Mouse (Mus musculus) kidney, embryonic 16.5 days (tissue): ENCODE measurements around the gene Ambra1. TPM values are rescaled to one million over a fixed set of nuclear protein-coding genes. Genes with fewer than 3 reads are reported as not detected.

Experiments
- ATAC-seq: fragments of 200-750 bp; cut with Nextera tagmentation; 2 replicates; pipeline ENCODE4 v1.8.0; 2017; ENCODE audit warnings: moderate TSS enrichment; ENCODE audit not compliant: low FRiP score, low TSS enrichment
- H3K27ac ChIP-seq: fragments of 300-500 bp; sonication (generic); 2 replicates; pipeline ENCODE4 v1.5.1; 2014; ENCODE audit warnings: low read length
- H3K27me3 ChIP-seq: fragments of 300-500 bp; sonication (generic); 2 replicates; pipeline ENCODE4 v1.6.1; 2014; ENCODE audit warnings: low read length, control low read depth, mixed read lengths; ENCODE audit not compliant: insufficient read depth
- H3K36me3 ChIP-seq: fragments of 300-500 bp; sonication (generic); 2 replicates; pipeline ENCODE4 v1.6.1; 2014; ENCODE audit warnings: low read length, control low read depth, mixed read lengths; ENCODE audit not compliant: insufficient read depth
- H3K4me1 ChIP-seq: fragments of 300-500 bp; sonication (generic); 2 replicates; pipeline ENCODE4 v1.6.1; 2014; ENCODE audit warnings: low read length, control low read depth, mixed read lengths; ENCODE audit not compliant: insufficient read depth
- H3K4me2 ChIP-seq: fragments of 300-500 bp; sonication (generic); replicated peaks from 2 replicates; pipeline ENCODE4 v1.6.1; 2014; ENCODE audit warnings: low read depth, low read length
- H3K4me3 ChIP-seq: fragments of 300-500 bp; sonication (generic); 2 replicates; pipeline ENCODE4 v1.5.1; 2014; ENCODE audit warnings: mild to moderate bottlenecking, low read length
- H3K9ac ChIP-seq: fragments of 300-500 bp; sonication (generic); replicated peaks from 2 replicates; pipeline ENCODE4 v1.6.1; 2014; ENCODE audit warnings: low read length
- H3K9me3 ChIP-seq: fragments of 300-500 bp; sonication (generic); 2 replicates; pipeline ENCODE4 v1.6.1; 2016; ENCODE audit warnings: low read length, control low read depth
- WGBS: fragments of 180-500 bp; shearing (Covaris S2); extraction: QIAGEN DNeasy Blood & Tissue Kit; methylation state at CpG from one replicate; pipeline ENCODE4 v1.1.7; 2014; 5-methylcytosine and 5-hydroxymethylcytosine counted together
- polyA plus RNA-seq: library from polyadenylated mRNA; unstranded; fragments of >200 nt; fragmentation: Nextera tagmentation; extraction: Ambion mirVana; gene quantifications from 2 replicates; pipeline ENCODE4 v1.2.1, GENCODE M21; 2015

Gene Ambra1
- polyA plus RNA-seq, 1 experiment from 2014 or later: 20.7 TPM

DNA sequence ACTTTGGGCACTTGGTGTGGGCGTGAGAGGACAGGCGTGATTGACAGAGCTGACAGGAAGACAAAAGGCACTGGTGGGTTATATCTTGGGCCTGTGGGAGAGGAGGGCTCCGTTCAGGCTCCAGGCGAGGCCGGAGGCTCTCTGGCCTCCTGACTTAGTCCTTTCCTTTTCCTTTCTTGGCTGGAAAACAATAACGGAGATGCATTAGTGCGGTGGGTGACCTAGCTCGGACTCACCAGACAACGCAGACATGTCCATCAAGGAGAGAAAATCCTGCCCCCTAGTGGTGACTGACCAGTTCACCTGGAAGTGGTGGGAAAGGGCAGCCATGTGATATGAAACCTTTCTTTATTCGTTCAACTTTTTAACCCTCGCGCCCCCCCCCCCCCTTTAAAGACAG lies 200.0 kb downstream of the Ambra1 start:
- Histone ChIP-seq H3K27ac (no peak overlapping the region), H3K4me1 (peaks cover 40% of the 10 kb centered on the region), H3K9me3 (no peaks in the 10 kb centered on the region), H3K9ac (peak overlapping the region; percentile 89), H3K36me3 (peaks cover 3% of the 10 kb centered on the region; the same call in 1 of the 2 replicates), H3K4me2 (peak overlapping the region; percentile 77), H3K4me3 (peak overlapping the region; percentile 82), H3K27me3 (no peaks in the 10 kb centered on the region; the same call in 1 of the 2 replicates)
- ATAC-seq: no peak
- WGBS: 11% methylated on average over 12 of the region's 12 CpGs

- Histone ChIP-seq H3K36me3 (peaks cover 6% of the 10 kb centered on the region; the same call in 1 of the 2 replicates), H3K27ac (peak overlapping the region; percentile 89), H3K27me3 (no peaks in the 10 kb centered on the region), H3K4me1 (peaks cover 40% of the 10 kb centered on the region), H3K4me3 (peak overlapping the region; percentile 82), H3K4me2 (peak overlapping the region; percentile 77), H3K9me3 (no peaks in the 10 kb centered on the region), H3K9ac (peak overlapping the region; percentile 89)
- no peak for ATAC-seq
- 7% methylated on average over 23 of the region's 23 CpGs for WGBS
These were observed 200.9 kb downstream of the Ambra1 start for GRCm38 (mm10) chr2:91930761-91931291.

GRCm38 (mm10) chr2:91931328-91932159 lies 201.6 kb downstream of the Ambra1 start:
- Histone ChIP-seq H3K4me3 (peak overlapping the region; percentile 82), H3K4me2 (peak overlapping the region; percentile 77), H3K9ac (peak overlapping the region; percentile 89), H3K27ac (peak overlapping the region; percentile 89), H3K4me1 (peaks cover 40% of the 10 kb centered on the region), H3K9me3 (no peaks in the 10 kb centered on the region), H3K27me3 (no peaks in the 10 kb centered on the region), H3K36me3 (peaks cover 13% of the 10 kb centered on the region)
- WGBS: 5% methylated on average over 46 of the region's 50 CpGs
- peak; percentile 75 for ATAC-seq

GRCm38 (mm10) chr2:91932160-91932711 lies 202.3 kb downstream of the Ambra1 start, which contains the start of gene Mdk:
Gene Mdk (minus strand): TSS chr2:91932297.
- ATAC-seq: peak; percentile 0; the same call in 1 of the 2 replicates
- 2% methylated on average over 14 of the region's 16 CpGs for WGBS
- Histone ChIP-seq H3K27ac (peak within 1 kb of the TSS; percentile 89), H3K4me2 (peak within 1 kb of the TSS; percentile 77), H3K36me3 (peaks cover 19% of the 10 kb centered on the region), H3K27me3 (no peaks in the 10 kb centered on the region), H3K9me3 (no peaks in the 10 kb centered on the region), H3K4me1 (peaks cover 40% of the 10 kb centered on the region), H3K9ac (peak within 1 kb of the TSS; percentile 89), H3K4me3 (peak within 1 kb of the TSS; percentile 82)

DNA sequence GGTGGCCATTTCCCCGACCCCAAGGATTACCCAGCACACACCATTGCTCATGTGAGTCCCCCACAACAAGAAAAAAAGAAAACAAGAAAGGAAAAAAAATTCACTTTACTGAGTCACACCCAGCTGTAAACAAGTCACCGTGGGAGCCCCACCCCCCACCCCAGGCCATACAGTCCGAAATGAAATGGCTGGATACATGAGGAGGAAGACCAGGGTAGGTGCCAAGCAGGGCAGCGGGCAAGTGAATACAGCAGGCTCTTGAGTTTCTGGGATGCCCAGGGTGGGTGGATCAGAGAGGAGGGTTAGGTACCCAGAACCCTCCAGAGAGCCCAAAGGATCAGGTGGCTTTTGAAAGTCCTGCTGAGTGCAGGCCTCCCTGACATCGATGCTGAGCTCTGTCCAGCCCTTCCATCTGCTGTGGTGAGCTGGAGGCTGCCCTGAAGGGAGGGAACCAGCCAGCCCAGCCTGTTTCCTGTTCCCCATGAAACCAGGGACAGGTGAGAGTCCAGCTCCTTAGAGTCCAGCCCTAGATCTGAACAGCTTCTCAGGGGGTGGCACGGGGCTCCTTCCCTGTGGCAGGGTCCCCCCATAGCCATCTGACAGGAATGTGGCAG lies 202.9 kb downstream of the Ambra1 start:
- WGBS: 16% methylated on average over 6 of the region's 6 CpGs
- Histone ChIP-seq H3K9me3 (no peaks in the 10 kb centered on the region), H3K36me3 (peaks cover 26% of the 10 kb centered on the region), H3K27ac (peak overlapping the region; percentile 89), H3K4me2 (peak overlapping the region; percentile 77; the same call in 1 of the 2 replicates), H3K4me1 (peaks cover 40% of the 10 kb centered on the region), H3K27me3 (no peaks in the 10 kb centered on the region), H3K9ac (0 out of 2 replicates have a peak overlapping the region, but pooled peaks have one; percentile 31), H3K4me3 (no peak overlapping the region)
- ATAC-seq: 0 out of 2 replicates have a peak, but pooled peaks have one; percentile 7

- no peak overlapping the region for H3K4me2 ChIP-seq
- 27% methylated on average over 9 of the region's 9 CpGs for WGBS
- H3K9ac ChIP-seq: 0 out of 2 replicates have a peak overlapping the region, but pooled peaks have one; percentile 31
- no peak overlapping the region for H3K4me3 ChIP-seq
- H3K27ac ChIP-seq: peak overlapping the region; percentile 70
- peaks cover 40% of the 10 kb centered on the region for H3K4me1 ChIP-seq
- peaks cover 32% of the 10 kb centered on the region for H3K36me3 ChIP-seq
- no peaks in the 10 kb centered on the region for H3K27me3 ChIP-seq
- ATAC-seq: no peak
- no peaks in the 10 kb centered on the region for H3K9me3 ChIP-seq
These were observed 203.5 kb downstream of the Ambra1 start for GRCm38 (mm10) chr2:91933471-91933870.

GRCm38 (mm10) chr2:91934016-91934415 lies 204.1 kb downstream of the Ambra1 start:
- Histone ChIP-seq H3K4me2 (no peak overlapping the region), H3K36me3 (peaks cover 37% of the 10 kb centered on the region), H3K9ac (0 out of 2 replicates have a peak overlapping the region, but pooled peaks have one; percentile 14), H3K4me1 (peaks cover 40% of the 10 kb centered on the region), H3K27ac (no peak overlapping the region; the same call in 1 of the 2 replicates), H3K4me3 (no peak overlapping the region), H3K9me3 (no peaks in the 10 kb centered on the region), H3K27me3 (no peaks in the 10 kb centered on the region)
- no peak for ATAC-seq
- 27% methylated on average over 8 of the region's 8 CpGs for WGBS

- H3K27me3 ChIP-seq: no peaks in the 10 kb centered on the region
- H3K4me2 ChIP-seq: no peak overlapping the region
- H3K4me3 ChIP-seq: no peak overlapping the region
- H3K9me3 ChIP-seq: no peaks in the 10 kb centered on the region
- H3K9ac ChIP-seq: no peak overlapping the region
- H3K27ac ChIP-seq: no peak overlapping the region
- ATAC-seq: no peak
- WGBS: 79% methylated on average over 9 of the region's 9 CpGs
- peaks cover 45% of the 10 kb centered on the region for H3K36me3 ChIP-seq
- H3K4me1 ChIP-seq: peaks cover 34% of the 10 kb centered on the region
These were observed 205.0 kb downstream of the Ambra1 start for GRCm38 (mm10) chr2:91934826-91935525.

DNA sequence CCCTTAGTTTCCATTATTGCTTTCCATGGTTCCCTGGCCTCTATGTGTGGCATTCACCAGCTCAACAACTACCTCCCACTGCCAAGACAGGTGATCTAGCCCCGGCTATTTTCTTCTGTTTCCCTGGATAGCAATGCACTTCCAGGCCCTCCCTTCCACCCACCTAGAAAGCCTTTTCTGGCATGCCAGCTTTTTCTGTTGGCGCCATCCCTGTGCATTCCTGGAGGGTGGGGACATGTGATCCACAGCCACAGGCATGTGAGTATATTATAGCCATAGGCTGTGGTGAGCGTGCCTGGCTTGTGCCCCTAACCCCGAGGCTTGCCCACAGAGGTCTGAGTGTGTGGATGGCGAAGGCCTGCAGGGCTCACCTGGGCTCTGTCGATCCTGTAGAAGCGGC lies 206.2 kb downstream of the Ambra1 start:
- Histone ChIP-seq H3K9me3 (no peaks in the 10 kb centered on the region), H3K27me3 (no peaks in the 10 kb centered on the region), H3K27ac (no peak overlapping the region), H3K9ac (no peak overlapping the region), H3K4me1 (peaks cover 28% of the 10 kb centered on the region), H3K4me2 (no peak overlapping the region), H3K36me3 (peaks cover 52% of the 10 kb centered on the region), H3K4me3 (no peak overlapping the region)
- WGBS: 91% methylated on average over 7 of the region's 7 CpGs
- ATAC-seq: no peak
